Mouse (Mus musculus) bone marrow, adult 2 months (tissue): ENCODE data around the gene Cuta.

Experiments used
- CTCF ChIP-seq: fragments of 200-500 bp; IDR thresholded peaks from 2 replicates; pipeline ENCODE4 v1.5.1; 2011; ENCODE audit warnings: low read length, control low read depth; ENCODE audit not compliant: control insufficient read depth, insufficient read depth
- POLR2A ChIP-seq: fragments of 200-500 bp; IDR thresholded peaks from 2 replicates; pipeline ENCODE4 v1.6.1; 2011; ENCODE audit warnings: low read depth, mild to moderate bottlenecking, control low read depth, low read length, borderline replicate concordance; ENCODE audit not compliant: control insufficient read depth

DNA sequence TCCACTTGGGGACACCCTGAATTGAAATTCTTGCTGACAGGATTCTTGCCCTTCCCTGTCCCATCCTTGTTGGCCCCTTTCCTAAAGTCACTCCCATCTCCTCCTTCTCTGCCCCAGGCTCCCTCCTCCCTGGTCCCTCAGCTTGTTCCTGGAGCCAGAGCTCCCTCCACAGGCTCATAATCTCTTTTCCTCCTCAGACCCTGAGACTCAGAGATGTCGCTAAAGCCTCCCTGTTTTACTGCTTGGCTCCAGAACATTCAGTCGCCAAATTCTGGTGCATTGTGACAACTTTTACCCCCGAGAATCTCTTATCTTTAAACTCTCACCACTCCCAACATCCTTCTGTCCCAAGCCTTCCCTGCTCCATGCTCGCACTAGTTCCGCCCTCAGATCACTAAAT lies 35.0 kb downstream of the Cuta start:
- TF ChIP-seq CTCF, result no peak
- no peak for TF ChIP-seq POLR2A
